Mouse (Mus musculus): ENCODE data around the gene Gpat3.

Gene Gpat3

GRCm38 (mm10) chr5:100860417-100861053 lies 15.0 kb downstream of the Gpat3 start:
- DNase-seq (ENCODE audit: low spot score in 2 of 2) = peak in 1 of 2 experiments; percentile 25

DNA sequence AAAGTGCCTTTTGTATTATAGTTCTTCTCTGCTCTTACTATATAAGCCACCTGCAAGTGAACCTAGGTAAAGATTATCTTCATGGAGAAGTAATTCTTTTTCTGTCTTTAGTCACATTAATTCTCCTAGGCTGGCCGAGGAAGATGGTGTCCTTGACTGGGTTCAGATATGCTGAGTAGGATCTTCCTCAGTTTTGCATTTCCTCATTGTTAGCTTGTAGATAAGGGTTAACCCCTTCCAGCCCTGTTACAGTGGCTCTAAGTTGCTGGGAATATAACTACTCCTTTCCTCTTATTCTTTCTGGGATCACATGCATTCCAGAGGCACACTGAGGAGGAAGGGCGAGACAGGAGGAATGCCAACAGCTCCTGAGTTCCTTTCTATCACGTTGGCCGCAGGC lies 15.6 kb downstream of the Gpat3 start:
- DNase-seq (ENCODE audit: low spot score in 2 of 2) = no peak

DNA sequence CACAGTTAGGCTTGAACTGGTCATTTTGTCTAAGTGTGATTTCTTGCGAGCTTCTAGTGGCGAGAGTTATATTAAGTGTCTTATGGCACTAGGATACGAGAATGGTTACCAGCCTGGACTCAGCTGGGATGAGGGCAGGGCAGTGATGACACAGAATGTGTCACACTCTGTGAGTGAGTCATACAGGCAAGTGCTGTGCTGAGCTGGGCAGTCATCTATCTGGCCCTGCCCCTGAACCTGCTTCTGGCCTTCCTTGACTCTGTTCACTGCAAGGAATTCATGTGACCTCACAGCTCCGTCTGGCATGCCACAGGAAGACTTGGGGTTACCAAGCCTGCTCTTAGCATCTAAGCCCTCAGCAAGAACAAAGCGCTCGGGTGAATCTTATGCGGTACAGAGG lies 16.3 kb downstream of the Gpat3 start:
- no peak for DNase-seq (ENCODE audit: low spot score in 2 of 2)

GRCm38 (mm10) chr5:100863091-100863490 lies 17.6 kb downstream of the Gpat3 start:
- DNase-seq (ENCODE audit: low spot score in 2 of 2) = no peak

DNA sequence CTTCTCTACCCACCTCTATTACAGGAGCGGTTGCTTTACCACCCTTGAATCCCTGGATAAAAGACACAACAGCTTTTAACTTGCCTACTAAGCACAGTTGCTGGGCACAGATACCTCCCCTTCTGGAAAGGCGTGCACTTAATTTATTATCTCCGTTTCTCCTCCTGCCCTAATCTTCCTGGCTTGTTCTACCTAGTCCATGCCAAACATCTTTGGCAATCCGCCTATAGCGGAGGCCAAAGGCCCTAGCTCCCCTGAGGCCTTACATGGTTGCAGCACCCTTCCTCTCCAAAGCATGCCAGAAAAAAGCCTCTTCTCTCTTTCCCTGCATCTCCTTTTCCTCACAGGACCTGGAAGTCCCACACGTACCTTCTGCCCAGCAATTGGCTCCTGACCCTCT lies 18.9 kb downstream of the Gpat3 start:
- DNase-seq (ENCODE audit: low spot score in 2 of 2) = no peak

DNA sequence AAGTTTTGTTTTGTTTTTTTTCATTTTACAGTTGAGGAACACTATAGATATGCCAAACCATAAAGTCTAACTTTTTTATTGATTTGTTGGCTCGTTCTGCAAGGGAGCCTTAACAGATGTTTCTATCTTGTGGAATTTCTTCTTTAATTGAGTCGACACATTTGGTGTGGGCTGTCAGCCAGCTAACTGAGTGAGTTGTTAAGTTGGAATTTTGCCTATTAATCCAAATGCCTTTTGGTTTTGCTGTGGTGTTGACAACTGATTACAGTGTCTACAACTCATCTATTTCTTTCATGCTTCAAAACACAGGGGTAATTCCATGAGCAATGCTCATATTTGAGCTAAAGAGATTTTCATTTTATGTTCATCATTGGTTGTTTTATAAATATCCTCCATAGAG lies 20.7 kb downstream of the Gpat3 start:
- DNase-seq (ENCODE audit: low spot score in 2 of 2) = no peak

GRCm38 (mm10) chr5:100869197-100869895 lies 23.8 kb downstream of the Gpat3 start:
- DNase-seq (ENCODE audit: low spot score in 2 of 2) = no peak

DNA sequence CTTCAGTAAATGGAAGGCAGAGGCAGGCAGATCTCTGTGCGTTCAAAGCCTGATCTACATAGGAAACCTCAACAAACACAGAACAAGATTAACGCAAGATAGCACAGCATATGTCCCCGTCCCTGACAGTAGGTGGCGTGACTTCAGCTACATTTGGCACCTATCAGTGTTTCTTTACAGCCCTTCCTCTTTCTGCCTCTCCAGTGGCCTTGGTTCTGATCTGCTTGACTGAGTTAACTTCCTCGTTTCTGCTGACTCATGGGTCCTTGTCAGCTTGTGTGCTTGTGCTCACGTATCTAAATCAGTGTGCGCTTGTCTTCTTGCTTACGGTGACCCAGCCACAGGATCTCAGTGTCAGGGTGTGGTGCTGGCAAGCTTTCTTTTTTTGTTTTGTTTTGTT lies 26.5 kb downstream of the Gpat3 start:
- peak in 1 of 2 experiments; percentile 27 for DNase-seq (ENCODE audit: low spot score in 2 of 2)

DNA sequence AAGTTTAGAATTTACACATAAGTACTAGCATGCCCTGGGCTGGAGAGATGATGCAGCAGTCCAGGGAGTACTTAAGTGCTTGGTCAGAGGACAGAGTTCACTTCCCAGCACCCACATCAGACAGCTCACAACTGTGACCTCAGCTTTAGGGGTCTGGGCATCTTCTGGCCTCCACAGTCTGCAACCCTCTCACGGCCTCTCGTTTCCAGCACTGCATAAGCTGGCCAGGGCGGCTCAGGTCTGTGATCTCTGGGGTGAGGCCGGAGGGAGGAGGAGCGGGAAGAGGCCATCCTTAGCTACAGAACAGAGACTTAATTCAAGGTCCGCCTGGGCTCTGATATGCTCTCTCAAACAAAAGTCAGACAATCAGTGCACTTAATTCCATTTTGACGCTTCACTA lies 29.2 kb downstream of the Gpat3 start:
- no peak for DNase-seq (ENCODE audit: low spot score in 2 of 2)

DNA sequence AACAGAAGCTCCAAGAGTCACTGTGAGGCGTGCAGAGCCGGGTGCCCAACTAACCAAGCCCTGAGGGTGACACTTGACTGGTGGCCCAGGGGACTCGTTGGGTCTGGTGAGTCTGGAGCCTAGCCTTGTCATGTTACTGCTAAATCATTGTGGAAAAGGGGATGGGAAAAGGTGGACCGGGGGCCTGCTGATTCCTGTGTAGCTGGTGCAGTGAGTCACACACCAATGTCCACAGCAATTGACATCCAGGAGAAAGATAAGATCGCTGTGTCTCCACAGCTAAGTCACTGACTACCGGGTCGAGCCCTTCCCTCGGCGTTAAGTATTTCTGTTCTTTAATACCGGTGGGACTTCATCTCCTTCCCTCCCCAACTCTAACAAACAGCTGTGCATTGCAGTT lies 29.7 kb downstream of the Gpat3 start:
- DNase-seq (ENCODE audit: low spot score in 2 of 2) = no peak

- DNase-seq (ENCODE audit: low spot score in 2 of 2) = no peak
Measured at GRCm38 (mm10) chr5:100877021-100877420, 31.5 kb downstream of the Gpat3 start.

DNA sequence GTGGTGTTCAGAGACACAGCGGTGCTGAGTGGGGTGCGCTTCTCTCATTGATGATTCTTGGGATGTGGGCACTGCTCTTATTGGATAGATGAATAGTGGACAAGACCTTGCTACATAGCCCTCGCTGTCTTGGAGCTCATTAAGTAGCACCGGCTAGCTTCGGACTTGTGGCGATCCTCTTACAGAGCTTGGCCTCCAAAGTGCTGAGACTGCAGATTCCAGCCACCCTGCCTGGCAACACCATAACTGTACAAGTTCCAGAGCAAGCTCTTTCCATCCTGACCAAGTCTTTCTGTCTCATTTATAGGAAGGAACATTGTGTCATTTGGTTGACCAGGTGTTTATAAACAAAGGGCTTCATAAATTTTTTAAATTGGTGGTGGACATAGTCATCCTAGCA lies 39.7 kb downstream of the Gpat3 start:
- DNase-seq (ENCODE audit: low spot score in 2 of 2) = no peak

- no peak for DNase-seq (ENCODE audit: low spot score in 2 of 2)
Measured at GRCm38 (mm10) chr5:100886331-100886988, 40.9 kb downstream of the Gpat3 start.

GRCm38 (mm10) chr5:100896199-100896598 lies 50.7 kb downstream of the Gpat3 start:
- no peak for DNase-seq (ENCODE audit: low spot score in 2 of 2)

GRCm38 (mm10) chr5:100899745-100900489 lies 54.4 kb downstream of the Gpat3 start:
- no peak for DNase-seq (ENCODE audit: low spot score in 2 of 2)

GRCm38 (mm10) chr5:100901046-100901445 lies 55.5 kb downstream of the Gpat3 start:
- no peak for DNase-seq (ENCODE audit: low spot score in 2 of 2)

DNA sequence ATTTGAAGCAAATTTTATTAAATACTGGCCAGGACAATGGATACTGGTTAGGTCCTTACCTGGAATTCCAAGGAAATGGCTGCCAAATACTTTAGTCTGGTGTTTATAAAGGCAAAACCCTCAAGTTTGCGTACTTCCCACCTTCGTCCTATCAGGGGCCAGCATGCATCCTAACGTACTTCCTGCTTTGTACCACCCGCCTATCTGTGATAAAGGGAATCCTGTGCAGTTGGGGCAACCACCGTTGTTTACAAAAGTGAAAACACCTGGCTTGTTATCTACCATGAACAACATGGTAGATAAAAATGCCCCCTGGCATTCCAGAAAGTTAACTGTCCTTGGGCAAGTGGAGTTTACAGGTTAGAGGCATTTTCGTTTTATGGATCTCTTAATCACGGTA lies 63.0 kb downstream of the Gpat3 start:
- DNase-seq (ENCODE audit: low spot score in 2 of 2) = no peak

- DNase-seq (ENCODE audit: low spot score in 2 of 2) = no peak
Measured at GRCm38 (mm10) chr5:100908901-100909300, 63.4 kb downstream of the Gpat3 start.

DNA sequence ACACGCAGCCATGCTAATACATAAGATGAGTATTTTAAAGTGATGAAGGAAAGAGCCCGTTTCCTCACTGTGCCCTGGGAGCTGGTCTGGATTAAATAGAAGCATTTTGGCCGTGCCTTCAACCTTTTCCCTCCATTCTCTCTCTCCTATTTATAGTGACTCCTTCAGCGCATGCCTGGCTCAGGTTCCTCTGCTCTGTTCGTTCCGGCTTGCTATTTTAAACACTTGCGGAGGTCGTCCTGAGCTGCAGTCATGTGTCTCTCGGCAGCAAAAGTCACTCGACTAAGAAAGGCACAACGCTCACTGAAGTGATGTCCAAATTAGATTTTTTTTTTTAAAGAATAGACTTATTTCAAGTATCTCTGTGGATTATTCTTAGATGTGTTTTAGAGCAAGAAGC lies 64.2 kb downstream of the Gpat3 start:
- DNase-seq (ENCODE audit: low spot score in 2 of 2) = no peak

- DNase-seq (ENCODE audit: low spot score in 2 of 2) = no peak
Measured at GRCm38 (mm10) chr5:100911502-100912097, 66.1 kb downstream of the Gpat3 start.

- DNase-seq (ENCODE audit: low spot score in 2 of 2) = no peak
Measured at GRCm38 (mm10) chr5:100912366-100912765, 66.9 kb downstream of the Gpat3 start.

- no peak for DNase-seq (ENCODE audit: low spot score in 2 of 2)
Measured at GRCm38 (mm10) chr5:100913274-100913673, 67.8 kb downstream of the Gpat3 start.

All from spleen, postnatal 4 days (tissue).